Mouse (Mus musculus): ENCODE data around the gene Selenoo. TPM values are rescaled to one million over a fixed set of nuclear protein-coding genes. Genes with fewer than 3 reads are reported as not detected.

Gene Selenoo
- polyA plus RNA-seq, 1 experiment = 26.1 TPM

DNA sequence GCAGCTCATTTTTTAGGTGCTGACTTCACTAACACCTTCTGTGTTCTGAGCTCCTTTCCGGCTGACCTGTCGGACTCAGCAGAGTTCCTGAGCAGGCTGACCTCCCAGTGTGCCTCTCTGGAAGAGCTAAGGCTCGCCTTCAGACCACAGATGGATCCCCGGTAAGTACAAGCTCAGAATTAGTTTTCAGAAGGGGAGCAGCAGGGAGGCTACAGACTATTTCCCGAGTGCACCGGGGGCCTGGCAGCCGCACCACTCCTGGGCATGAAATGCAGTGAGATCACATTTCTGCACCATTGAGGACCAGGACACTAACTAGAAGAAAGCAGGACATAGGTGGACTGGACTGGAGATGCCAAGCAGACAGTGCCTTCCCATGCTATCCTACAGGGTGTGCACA is 9.7 kb downstream of the Selenoo start:
- Histone ChIP-seq H3K4me1 (ENCODE audit: control insufficient read depth, insufficient read depth, insufficient read length, low read length) (no peaks in the 10 kb centered on the region), H3K27ac (replicated peaks; ENCODE audit: low read depth, low read length) (no peak overlapping the region), H3K4me3 (ENCODE audit: insufficient read depth, low read depth, low read length) (no peak overlapping the region)

GRCm38 (mm10) chr15:89100823-89101222 is 11.9 kb downstream of the Selenoo start:
- Histone ChIP-seq H3K4me3 (ENCODE audit: insufficient read depth, low read depth, low read length) (no peak overlapping the region), H3K4me1 (ENCODE audit: control insufficient read depth, insufficient read depth, insufficient read length, low read length) (no peaks in the 10 kb centered on the region), H3K27ac (replicated peaks; ENCODE audit: low read depth, low read length) (no peak overlapping the region)

DNA sequence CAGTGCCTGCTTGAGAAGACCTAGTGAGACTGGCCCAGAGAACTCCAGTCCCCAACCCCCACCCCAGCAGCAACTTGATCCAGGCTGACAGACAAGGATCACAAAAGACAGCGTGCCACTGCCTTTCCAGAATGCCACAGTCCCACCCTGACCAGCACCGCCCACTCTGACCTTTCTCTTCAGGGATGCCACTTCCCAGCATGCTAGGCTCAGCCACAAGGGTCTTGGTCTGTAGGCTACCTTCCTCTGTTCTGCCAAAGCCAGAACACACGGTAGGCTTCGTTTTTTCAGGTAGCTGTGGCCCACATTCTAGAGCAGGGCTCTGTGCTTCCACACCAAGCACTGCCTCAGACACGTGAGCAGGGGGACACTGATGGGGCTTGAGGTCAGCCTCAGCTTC is 13.8 kb downstream of the Selenoo start:
- Histone ChIP-seq H3K4me3 (ENCODE audit: insufficient read depth, low read depth, low read length) (no peak overlapping the region), H3K4me1 (ENCODE audit: control insufficient read depth, insufficient read depth, insufficient read length, low read length) (no peaks in the 10 kb centered on the region), H3K27ac (replicated peaks; ENCODE audit: low read depth, low read length) (no peak overlapping the region)

- Histone ChIP-seq H3K4me3 (ENCODE audit: insufficient read depth, low read depth, low read length) (no peak overlapping the region), H3K27ac (replicated peaks; ENCODE audit: low read depth, low read length) (no peak overlapping the region), H3K4me1 (ENCODE audit: control insufficient read depth, insufficient read depth, insufficient read length, low read length) (no peaks in the 10 kb centered on the region)
These were observed 15.0 kb downstream of the Selenoo start for GRCm38 (mm10) chr15:89103921-89104320.

DNA sequence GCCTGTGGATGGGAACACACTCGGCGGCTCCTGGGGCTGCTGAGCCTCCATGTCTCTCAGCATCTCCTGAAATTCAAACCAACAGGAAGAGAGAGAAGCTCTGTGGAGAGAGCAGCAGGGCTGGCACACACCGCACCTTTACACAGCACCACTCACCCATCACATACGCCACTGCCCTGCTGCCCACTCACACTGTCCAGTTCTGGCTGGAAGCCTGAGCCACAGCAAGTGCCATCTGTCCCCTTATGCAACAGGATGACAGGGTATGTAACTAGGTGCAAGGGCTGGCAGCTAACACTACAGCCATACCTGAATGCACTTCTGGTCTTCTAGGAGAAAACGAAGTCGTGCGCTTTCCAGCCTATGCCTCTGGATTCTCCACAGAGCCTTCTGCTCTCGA is 15.5 kb downstream of the Selenoo start:
- Histone ChIP-seq H3K4me1 (ENCODE audit: control insufficient read depth, insufficient read depth, insufficient read length, low read length) (no peaks in the 10 kb centered on the region), H3K4me3 (ENCODE audit: insufficient read depth, low read depth, low read length) (no peak overlapping the region), H3K27ac (replicated peaks; ENCODE audit: low read depth, low read length) (no peak overlapping the region)

DNA sequence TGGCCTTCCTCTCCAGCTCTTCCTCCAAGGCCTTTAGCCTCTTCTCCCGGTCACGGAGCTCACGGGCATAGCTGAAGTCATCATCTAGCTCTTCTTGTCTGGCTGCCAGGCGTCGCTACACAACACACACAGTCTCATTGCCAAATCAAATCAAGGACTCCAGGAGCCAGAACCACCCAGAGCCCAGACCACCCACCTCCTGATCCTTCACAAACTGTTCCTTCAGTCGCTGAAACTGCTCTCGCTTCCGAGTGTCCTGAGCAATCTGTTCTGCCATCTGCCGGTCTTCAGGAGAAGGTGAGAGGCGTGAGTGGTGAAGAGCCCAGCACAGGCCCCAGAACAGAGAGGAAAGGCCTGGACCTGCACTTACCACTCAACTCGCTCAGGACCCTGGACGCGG is 17.2 kb downstream of the Selenoo start:
- no peak overlapping the region for H3K27ac ChIP-seq (replicated peaks; ENCODE audit: low read depth, low read length)
- H3K4me3 ChIP-seq (ENCODE audit: insufficient read depth, low read depth, low read length) = no peak overlapping the region
- no peaks in the 10 kb centered on the region for H3K4me1 ChIP-seq (ENCODE audit: control insufficient read depth, insufficient read depth, insufficient read length, low read length)

DNA sequence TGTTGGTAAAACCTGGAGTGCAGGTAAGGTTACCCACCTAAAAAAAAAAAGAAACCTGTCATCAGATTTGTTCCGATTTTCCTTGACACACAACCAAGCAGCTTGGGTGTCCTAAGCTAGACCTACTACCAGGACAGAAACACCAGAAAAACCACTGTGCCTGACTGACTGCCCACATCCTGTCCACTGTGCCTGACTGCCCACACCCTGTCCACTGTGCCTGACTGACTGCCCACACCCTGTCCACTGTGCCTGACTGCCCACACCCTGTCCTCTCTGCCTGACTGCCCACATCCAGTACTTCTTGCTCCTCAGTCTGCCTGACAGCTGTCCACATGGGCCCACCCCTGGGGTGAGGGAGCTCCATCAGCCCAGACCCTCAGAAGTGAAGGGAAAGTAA is 18.1 kb downstream of the Selenoo start:
- Histone ChIP-seq H3K4me1 (ENCODE audit: control insufficient read depth, insufficient read depth, insufficient read length, low read length) (no peaks in the 10 kb centered on the region), H3K27ac (replicated peaks; ENCODE audit: low read depth, low read length) (no peak overlapping the region), H3K4me3 (ENCODE audit: insufficient read depth, low read depth, low read length) (no peak overlapping the region)

GRCm38 (mm10) chr15:89110147-89110546 is 21.3 kb downstream of the Selenoo start:
- Histone ChIP-seq H3K27ac (replicated peaks; ENCODE audit: low read depth, low read length) (no peak overlapping the region), H3K4me3 (ENCODE audit: insufficient read depth, low read depth, low read length) (no peak overlapping the region), H3K4me1 (ENCODE audit: control insufficient read depth, insufficient read depth, insufficient read length, low read length) (no peaks in the 10 kb centered on the region)

- peaks cover 8% of the 10 kb centered on the region for H3K4me1 ChIP-seq (ENCODE audit: control insufficient read depth, insufficient read depth, insufficient read length, low read length)
- H3K4me3 ChIP-seq (ENCODE audit: insufficient read depth, low read depth, low read length) = no peak overlapping the region
- no peak overlapping the region for H3K27ac ChIP-seq (replicated peaks; ENCODE audit: low read depth, low read length)
These were observed 29.1 kb downstream of the Selenoo start for GRCm38 (mm10) chr15:89118007-89118406.

- peaks cover 18% of the 10 kb centered on the region for H3K4me1 ChIP-seq (ENCODE audit: control insufficient read depth, insufficient read depth, insufficient read length, low read length)
- peak within 1 kb of the TSS; percentile 88 for H3K4me3 ChIP-seq (ENCODE audit: insufficient read depth, low read depth, low read length)
- H3K27ac ChIP-seq (replicated peaks; ENCODE audit: low read depth, low read length) = no peak within 1 kb of the TSS
These were observed 33.9 kb downstream of the Selenoo start, which contains the start of gene Tubgcp6 for GRCm38 (mm10) chr15:89122649-89123366. Gene Tubgcp6, minus strand, starts transcription at chr15:89123112.

GRCm38 (mm10) chr15:89123595-89123994 is 34.7 kb downstream of the Selenoo start:
- Histone ChIP-seq H3K4me3 (ENCODE audit: insufficient read depth, low read depth, low read length) (peak overlapping the region; percentile 88; the same call in 1 of the 2 replicates), H3K27ac (replicated peaks; ENCODE audit: low read depth, low read length) (no peak overlapping the region), H3K4me1 (ENCODE audit: control insufficient read depth, insufficient read depth, insufficient read length, low read length) (peaks cover 20% of the 10 kb centered on the region)

- H3K4me1 ChIP-seq (ENCODE audit: control insufficient read depth, insufficient read depth, insufficient read length, low read length) = peaks cover 23% of the 10 kb centered on the region
- H3K4me3 ChIP-seq (ENCODE audit: insufficient read depth, low read depth, low read length) = no peak overlapping the region
- no peak overlapping the region for H3K27ac ChIP-seq (replicated peaks; ENCODE audit: low read depth, low read length)
These were observed 35.4 kb downstream of the Selenoo start for GRCm38 (mm10) chr15:89124312-89124711.

GRCm38 (mm10) chr15:89125351-89125750 is 36.5 kb downstream of the Selenoo start:
- Histone ChIP-seq H3K27ac (replicated peaks; ENCODE audit: low read depth, low read length) (no peak overlapping the region), H3K4me1 (ENCODE audit: control insufficient read depth, insufficient read depth, insufficient read length, low read length) (peaks cover 23% of the 10 kb centered on the region), H3K4me3 (ENCODE audit: insufficient read depth, low read depth, low read length) (no peak overlapping the region)

- no peak overlapping the region for H3K4me3 ChIP-seq (ENCODE audit: insufficient read depth, low read depth, low read length)
- peaks cover 23% of the 10 kb centered on the region for H3K4me1 ChIP-seq (ENCODE audit: control insufficient read depth, insufficient read depth, insufficient read length, low read length)
- H3K27ac ChIP-seq (replicated peaks; ENCODE audit: low read depth, low read length) = no peak overlapping the region
These were observed 37.7 kb downstream of the Selenoo start for GRCm38 (mm10) chr15:89126622-89127021.

GRCm38 (mm10) chr15:89127364-89127940 is 38.6 kb downstream of the Selenoo start:
- Histone ChIP-seq H3K27ac (replicated peaks; ENCODE audit: low read depth, low read length) (no peak overlapping the region), H3K4me1 (ENCODE audit: control insufficient read depth, insufficient read depth, insufficient read length, low read length) (peaks cover 15% of the 10 kb centered on the region), H3K4me3 (ENCODE audit: insufficient read depth, low read depth, low read length) (peak overlapping the region; percentile 85)
